Mouse (Mus musculus) cortical plate, adult 2 months (tissue): ENCODE results near the gene Igfbp6.

ENCODE experiments used
- CTCF ChIP-seq: fragments of 200-500 bp; IDR thresholded peaks from 2 replicates; pipeline ENCODE4 v1.5.1; 2011; ENCODE audit warnings: mild to moderate bottlenecking, control low read depth, low read length; ENCODE audit not compliant: insufficient read depth; ENCODE audit errors: extremely low read depth
- POLR2A ChIP-seq: fragments of 200-500 bp; IDR thresholded peaks from 2 replicates; pipeline ENCODE4 v1.6.1; 2011; ENCODE audit warnings: mild to moderate bottlenecking, low read length, control low read depth; ENCODE audit not compliant: insufficient read depth; ENCODE audit errors: extremely low read depth

GRCm38 (mm10) chr15:102165468-102166100 lies 21.4 kb downstream of the Igfbp6 start:
- TF ChIP-seq CTCF (no peak), POLR2A (no peak)
